Mouse (Mus musculus) cerebellum, adult 2 months (tissue): ENCODE data around the gene Gm29776.

Experiments used
- CTCF ChIP-seq: fragments of 200-500 bp; IDR thresholded peaks from 2 replicates; pipeline ENCODE4 v1.5.1; 2011; ENCODE audit warnings: low read depth, mild to moderate bottlenecking, control low read depth, low read length, moderate library complexity, borderline replicate concordance; ENCODE audit not compliant: insufficient read depth
- POLR2A ChIP-seq: fragments of 200-500 bp; IDR thresholded peaks from 2 replicates; pipeline ENCODE4 v1.6.1; 2011; ENCODE audit warnings: low read length, control low read depth, borderline replicate concordance; ENCODE audit not compliant: insufficient read depth

DNA sequence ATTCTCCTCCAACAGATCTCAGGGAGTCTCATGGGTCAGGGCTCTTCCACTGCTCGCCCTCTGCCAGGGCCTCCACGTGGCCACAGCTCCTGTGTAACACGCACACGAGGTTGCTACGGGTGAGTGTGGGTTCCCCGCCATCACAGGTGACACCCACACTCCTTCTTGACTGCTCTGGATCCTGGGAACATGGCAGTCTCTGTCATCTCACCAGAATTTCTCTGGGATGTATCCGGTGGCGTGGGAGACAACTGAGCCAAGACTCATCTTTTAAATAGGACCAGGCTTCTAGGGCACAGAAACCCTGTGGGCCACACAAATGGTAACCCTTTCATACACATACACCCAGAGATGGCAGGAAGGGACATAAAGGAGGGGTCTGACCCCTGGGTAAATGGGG lies 33.6 kb upstream of the Gm29776 start:
- TF ChIP-seq CTCF (no peak), POLR2A (no peak)
